Mouse (Mus musculus) activated CD4-positive, CD25-positive, alpha-beta regulatory T cell (primary cell): ENCODE data around the gene Olfr1448. TPM values are rescaled to one million over a fixed set of nuclear protein-coding genes. Genes with fewer than 3 reads are reported as not detected.

Source experiments
- polyA plus RNA-seq, 2 experiments: library from polyadenylated mRNA; unstranded; fragments of 100-300 nt; shearing (Covaris generic); gene quantifications; one replicate each; pipeline ENCODE4 v1.2.1; 2017

Gene Olfr1448
- polyA plus RNA-seq: under 1 TPM in 1 of 2 experiments, not detected in 1; 0.10 TPM

DNA sequence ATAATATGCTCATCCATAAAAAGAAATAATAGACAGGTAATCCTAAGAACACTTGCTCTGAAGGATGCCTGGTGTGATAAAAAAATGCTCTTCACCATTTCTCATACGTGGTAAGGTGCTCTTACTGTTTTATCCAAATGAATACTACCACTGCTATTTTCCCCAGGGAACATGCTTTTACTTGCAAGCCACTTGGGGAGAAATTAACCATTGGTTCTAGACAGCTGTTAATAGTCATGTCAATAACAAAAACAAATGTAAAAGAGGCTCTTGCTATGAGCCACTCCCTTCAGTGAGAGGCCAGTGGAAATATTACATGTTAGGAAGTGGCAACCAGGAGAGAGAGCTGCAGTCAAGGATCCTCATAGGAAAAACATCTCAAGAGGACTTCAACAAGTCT is at the start of gene Olfr1448:
Gene Olfr1448 (minus strand): TSS at position 101 of the 400 bp plus-strand sequence.

DNA sequence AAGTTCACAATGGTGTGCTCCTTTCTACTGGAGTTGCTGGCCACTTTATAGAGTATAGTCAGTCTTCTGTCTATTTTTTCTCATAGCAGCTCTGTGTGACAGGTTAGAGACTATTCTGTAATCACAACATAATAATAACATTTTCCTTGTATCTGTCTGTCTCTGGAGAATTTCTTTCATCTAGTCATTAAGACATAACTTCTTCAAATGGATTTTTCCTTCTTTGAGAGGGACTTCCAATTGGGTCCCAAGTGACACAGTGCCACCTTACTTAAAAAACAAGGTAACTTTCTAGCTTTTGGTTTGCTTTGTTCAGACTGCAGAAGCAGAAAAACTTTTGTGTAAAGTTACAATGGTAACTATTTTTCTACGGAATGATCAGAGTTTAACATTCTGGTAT is 25.7 kb upstream of the Olfr1448 start, which contains the start of gene Olfr1450:
Gene Olfr1450 (plus strand): TSS at position 301 of the 400 bp plus-strand sequence.

DNA sequence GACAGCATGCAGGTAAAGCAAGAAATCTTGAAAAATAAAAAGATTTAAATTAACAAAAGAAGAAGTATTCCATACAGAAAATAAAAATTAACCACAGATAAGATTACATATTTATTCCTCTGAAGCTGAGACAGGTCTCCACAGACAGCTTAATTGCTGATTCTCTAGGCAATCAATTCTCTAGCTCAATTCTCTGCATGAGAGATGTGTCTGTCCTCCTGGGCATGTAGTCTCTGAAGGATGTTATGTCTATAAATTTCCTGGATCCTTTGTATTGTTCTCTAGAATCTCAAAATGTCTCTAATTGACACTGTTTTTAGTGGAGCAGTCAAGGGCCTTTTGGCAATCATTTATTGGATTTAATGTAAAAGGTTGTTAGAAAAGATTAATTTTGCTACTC is 6.3 kb upstream of the Olfr1448 start, which contains the start of gene Olfr1449:
Gene Olfr1449 (plus strand): TSS at position 301 of the 400 bp plus-strand sequence.

DNA sequence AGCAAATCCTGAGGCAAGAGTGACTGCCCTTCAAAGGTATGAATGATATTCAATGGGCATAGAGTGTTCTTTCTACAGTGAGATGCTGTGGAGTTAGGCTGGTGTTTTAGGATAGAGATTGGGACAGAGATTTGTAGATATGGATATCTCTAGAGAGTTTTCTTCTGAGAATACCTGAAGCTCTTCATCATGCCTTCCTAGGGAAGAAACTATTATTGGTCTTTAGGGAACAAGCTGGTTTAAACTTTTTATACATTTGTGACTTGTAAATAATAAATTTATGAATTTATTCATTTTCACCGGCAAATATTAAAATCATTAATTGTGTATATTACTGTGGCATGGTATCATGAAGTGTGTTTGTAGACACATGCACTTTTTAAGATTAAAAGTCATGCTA is 20.6 kb downstream of the Olfr1448 start, which contains the start of gene Olfr1447:
Gene Olfr1447 (minus strand): TSS at position 101 of the 400 bp plus-strand sequence.

DNA sequence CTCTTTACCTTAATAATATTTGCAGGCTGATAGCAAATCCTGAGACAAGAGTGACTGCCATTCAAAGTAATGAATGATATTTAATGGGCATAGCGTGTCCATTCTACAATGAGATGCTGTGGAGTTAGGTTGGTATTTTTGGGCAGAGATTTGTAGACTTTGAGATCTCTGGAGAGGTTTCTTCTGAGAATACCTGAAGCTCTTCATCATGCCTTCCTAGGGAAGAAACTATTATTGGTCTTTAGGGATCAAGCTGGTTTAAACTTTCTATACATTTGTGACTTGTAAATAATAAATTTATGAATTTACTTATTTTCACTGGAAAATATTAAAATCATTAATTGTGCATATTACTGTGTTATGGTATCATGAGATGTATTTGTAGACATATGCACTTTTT is 30.8 kb downstream of the Olfr1448 start, which contains the start of gene Olfr1446:
Gene Olfr1446 (minus strand): TSS at position 101 of the 400 bp plus-strand sequence.

DNA sequence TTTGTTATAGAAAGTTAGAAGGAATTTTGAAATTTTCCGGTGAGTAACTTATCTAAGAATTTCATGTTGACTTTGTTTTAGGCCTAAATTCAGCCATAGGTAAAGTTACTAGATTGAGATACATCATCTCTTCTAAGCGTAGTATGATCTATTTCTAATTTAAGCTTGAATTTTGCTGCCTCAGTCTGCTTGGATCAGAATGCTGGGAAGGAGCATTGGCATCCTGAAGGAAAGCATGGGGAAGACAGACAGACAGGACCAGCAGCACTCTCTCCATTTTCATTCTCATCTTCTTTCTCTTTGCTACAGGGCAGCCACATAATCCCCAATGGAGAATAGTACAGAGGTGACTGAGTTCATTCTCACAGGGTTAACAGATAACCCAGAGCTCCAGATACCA is 40.7 kb downstream of the Olfr1448 start, which contains the start of gene Olfr1445:
Gene Olfr1445 (plus strand): TSS at position 301 of the 400 bp plus-strand sequence.

Other genes starting within 250 kb of the Olfr1448 start
- not detected for gene Olfr1443, start 246.3 kb downstream of the Olfr1448 start, polyA plus RNA-seq
- gene Keg1, start 228.6 kb downstream of the Olfr1448 start, polyA plus RNA-seq: not detected
- gene Cntf, start 158.8 kb downstream of the Olfr1448 start, polyA plus RNA-seq: under 1 TPM in 1 of 2 experiments, not detected in 1; 0.26 TPM
- gene Zfp91, start 128.3 kb downstream of the Olfr1448 start, polyA plus RNA-seq: 10 to 100 TPM; 21.0 to 22.1 TPM
- 100 to 1,000 TPM; 137 to 196 TPM for gene Lpxn, start 128.2 kb downstream of the Olfr1448 start, polyA plus RNA-seq
- gene Gm5244, start 77.7 kb downstream of the Olfr1448 start, polyA plus RNA-seq: not detected
- under 1 TPM in 1 of 2 experiments, not detected in 1; 0.73 TPM for gene Olfr1444, start 67.1 kb downstream of the Olfr1448 start, polyA plus RNA-seq
- gene Olfr1445, start 40.6 kb downstream of the Olfr1448 start, polyA plus RNA-seq: under 1 TPM in 1 of 2 experiments, not detected in 1; 0.29 TPM
- not detected for gene Olfr1446, start 30.9 kb downstream of the Olfr1448 start, polyA plus RNA-seq
- gene Olfr1447, start 20.7 kb downstream of the Olfr1448 start, polyA plus RNA-seq: not detected
- not detected for gene Olfr1449, start 6.4 kb upstream of the Olfr1448 start, polyA plus RNA-seq
- gene Olfr1450, start 25.8 kb upstream of the Olfr1448 start, polyA plus RNA-seq: not detected
- gene Olfr1451, start 70.6 kb upstream of the Olfr1448 start, polyA plus RNA-seq: under 1 TPM in 1 of 2 experiments, not detected in 1; 0.80 TPM
- not detected for gene Olfr1453, start 103.9 kb upstream of the Olfr1448 start, polyA plus RNA-seq
- not detected for gene Olfr1454, start 136.2 kb upstream of the Olfr1448 start, polyA plus RNA-seq
- under 1 TPM in 1 of 2 experiments, not detected in 1; 0.32 TPM for gene Olfr1457, start 173.5 kb upstream of the Olfr1448 start, polyA plus RNA-seq
- gene Olfr1458, start 182.4 kb upstream of the Olfr1448 start, polyA plus RNA-seq: not detected
- gene Olfr1459, start 225.1 kb upstream of the Olfr1448 start, polyA plus RNA-seq: under 1 TPM in 1 of 2 experiments, not detected in 1; 0.15 TPM
- gene Olfr1461, start 238.6 kb upstream of the Olfr1448 start, polyA plus RNA-seq: not detected